Mouse (Mus musculus) small intestine, adult 2 months (tissue): ENCODE results near the gene Cacna2d1.

Experiments
- CTCF ChIP-seq: fragments of 200-500 bp; IDR thresholded peaks from 2 replicates; pipeline ENCODE4 v1.5.1; 2012; ENCODE audit warnings: low read depth, mild to moderate bottlenecking, control low read depth, inconsistent platforms, low read length, moderate library complexity, mixed read lengths; ENCODE audit not compliant: insufficient replicate concordance, insufficient read length; ENCODE audit errors: extremely low read depth
- POLR2A ChIP-seq: fragments of 200-500 bp; IDR thresholded peaks from 2 replicates; pipeline ENCODE4 v1.6.1; 2012; ENCODE audit warnings: low read depth, mild to moderate bottlenecking, control low read depth, inconsistent platforms, low read length, moderate library complexity

GRCm38 (mm10) chr5:16243599-16243998 lies 309.1 kb downstream of the Cacna2d1 start:
- TF ChIP-seq POLR2A = no peak
- TF ChIP-seq CTCF = no peak
